Mouse (Mus musculus) monocyte, adult 2 months (primary cell): ENCODE measurements around the gene Zfp428.

Experiments
- DNase-seq, 2 experiments: peaks; one replicate each; pipeline ENCODE4 v3.0.0; 2022; ENCODE audit warnings: low spot score in 2 of 2, low read depth in 1 of 2

Zfp428 gene

DNA sequence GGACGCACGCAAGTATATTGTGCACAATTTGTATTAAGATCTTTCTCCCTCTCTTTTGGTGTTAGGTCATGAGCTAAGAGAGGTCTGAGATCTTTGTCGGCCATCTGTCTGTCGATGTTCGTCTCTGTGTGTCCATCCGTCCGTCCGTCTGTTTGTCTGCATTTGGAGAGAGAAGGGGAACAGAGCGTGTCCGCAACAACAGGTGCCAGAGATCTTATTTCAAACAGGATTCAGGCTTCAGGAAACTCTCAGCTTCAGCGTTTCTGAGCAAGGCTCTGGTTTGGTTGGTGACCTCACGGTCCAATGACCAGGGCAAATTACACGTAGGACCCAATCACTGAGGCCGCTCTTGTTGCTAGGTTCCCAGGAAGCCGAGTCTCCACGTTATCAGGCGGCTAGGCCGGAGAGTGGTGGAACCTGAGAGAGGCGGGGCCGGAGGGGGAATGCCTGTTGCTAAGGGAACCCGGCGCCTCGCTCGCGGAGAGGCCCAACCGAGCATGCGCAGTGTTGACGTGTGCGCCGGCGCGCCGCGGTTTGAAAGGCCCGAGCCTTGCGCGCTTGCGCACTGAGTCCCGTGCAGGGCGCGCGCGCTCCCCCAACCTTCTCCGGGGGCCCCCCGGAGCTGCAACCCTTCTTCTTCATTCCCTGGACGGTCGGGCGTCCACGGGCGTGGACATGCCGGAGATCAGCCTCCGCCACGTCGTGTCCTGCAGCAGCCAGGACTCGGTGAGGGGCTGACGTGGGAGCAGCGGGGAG lies 40.0 kb downstream of the Zfp428 start:
- DNase-seq, result peak; percentile 96 to 97

DNA sequence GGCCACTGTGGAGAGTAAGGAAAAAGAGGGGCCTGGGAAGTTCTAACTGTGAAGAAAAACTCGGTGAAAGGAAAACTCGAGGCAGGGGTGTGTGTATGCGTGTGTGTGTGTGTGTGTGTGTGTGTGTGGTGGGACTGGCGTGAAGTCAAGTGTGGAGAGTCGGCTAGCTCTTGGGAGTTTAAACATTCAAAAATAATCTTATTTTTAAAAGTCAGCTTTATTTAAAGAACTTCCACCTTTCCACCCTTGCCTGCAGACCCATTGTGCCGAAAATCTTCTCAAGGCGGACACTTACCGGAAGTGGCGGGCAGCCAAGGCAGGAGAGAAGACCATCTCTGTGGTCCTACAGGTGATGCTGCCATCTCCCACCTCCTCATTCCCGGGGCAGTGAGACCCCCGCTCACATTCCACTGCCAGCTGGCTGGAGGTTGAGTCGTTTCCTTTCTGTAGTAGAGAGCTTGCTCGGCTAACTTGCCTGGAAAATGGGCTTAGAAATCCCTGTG lies 40.8 kb downstream of the Zfp428 start:
- DNase-seq, result no peak

DNA sequence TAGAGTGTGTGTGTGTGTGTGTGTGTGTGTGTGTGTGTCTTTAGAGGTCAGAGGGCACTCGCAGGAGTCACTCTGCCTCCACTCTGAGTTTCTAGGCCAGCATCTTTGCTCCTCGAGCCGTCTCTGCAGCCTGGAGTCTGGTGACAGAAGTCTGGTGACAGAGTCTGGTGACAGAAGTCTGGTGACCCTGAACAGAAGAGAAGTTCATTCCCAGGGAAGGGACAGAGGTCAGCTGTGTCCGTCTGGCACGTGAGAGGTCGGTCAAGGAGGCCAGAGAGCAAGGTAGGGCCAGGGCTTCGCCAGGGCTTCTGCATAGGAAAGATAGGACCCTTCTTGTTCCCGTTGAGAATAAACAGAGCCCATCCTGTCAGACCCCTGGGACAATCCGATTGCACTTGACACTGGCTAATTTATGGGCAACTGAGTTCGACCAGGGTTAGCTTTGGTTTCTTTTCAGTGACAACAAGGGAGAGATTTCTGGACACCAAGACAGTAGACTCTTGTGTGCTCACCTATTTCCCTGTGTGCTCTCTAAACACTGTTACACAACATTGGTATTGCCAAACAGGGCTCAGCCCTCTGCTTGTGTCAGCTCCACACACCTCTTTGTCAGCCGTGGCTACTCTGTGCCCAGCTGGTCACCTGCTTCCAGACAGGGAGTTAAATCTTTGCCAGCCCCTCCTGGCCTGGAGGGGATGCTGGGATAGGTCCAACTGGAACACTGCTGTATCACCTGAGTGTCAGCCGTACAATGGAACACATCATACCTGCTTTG lies 45.4 kb downstream of the Zfp428 start:
- DNase-seq, result no peak

DNA sequence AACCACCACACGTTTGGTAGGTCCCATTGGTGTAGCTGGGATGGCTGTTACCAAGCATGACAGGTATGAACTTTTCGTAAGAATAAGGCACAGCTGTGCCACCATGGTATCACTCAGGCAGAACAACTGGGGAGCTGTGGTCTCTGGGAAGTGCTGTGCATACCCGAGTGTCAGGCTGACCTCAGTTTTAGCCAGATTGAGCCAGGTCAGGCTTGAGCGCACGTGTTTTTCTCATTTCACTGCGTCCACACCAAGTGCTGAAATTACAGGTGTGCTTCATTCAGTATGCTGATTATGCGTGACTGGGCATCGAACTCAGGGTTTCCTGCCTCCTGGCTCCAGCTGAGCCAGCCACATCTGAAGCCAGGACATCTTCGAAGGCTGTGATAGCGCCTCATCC lies 49.0 kb downstream of the Zfp428 start:
- no peak for DNase-seq

DNA sequence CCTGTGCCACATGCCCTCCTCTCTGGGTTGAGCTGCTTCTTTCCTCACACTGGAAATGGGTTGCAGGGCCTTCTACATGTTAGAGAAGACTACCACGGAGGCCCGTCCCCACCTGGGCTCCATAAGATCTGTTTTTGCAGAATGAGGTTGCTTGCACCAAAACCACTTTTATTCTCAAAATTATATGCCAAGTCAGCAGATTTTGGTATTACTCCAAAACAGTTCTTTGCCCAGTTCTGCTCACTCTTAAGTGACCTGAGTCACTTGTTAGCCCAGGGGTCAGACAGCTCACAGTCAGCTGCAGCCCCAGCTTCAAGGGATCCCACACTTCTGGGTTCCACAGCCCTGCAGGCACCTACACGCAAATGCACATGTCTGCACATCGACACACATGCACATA lies 54.6 kb downstream of the Zfp428 start:
- DNase-seq, result no peak

DNA sequence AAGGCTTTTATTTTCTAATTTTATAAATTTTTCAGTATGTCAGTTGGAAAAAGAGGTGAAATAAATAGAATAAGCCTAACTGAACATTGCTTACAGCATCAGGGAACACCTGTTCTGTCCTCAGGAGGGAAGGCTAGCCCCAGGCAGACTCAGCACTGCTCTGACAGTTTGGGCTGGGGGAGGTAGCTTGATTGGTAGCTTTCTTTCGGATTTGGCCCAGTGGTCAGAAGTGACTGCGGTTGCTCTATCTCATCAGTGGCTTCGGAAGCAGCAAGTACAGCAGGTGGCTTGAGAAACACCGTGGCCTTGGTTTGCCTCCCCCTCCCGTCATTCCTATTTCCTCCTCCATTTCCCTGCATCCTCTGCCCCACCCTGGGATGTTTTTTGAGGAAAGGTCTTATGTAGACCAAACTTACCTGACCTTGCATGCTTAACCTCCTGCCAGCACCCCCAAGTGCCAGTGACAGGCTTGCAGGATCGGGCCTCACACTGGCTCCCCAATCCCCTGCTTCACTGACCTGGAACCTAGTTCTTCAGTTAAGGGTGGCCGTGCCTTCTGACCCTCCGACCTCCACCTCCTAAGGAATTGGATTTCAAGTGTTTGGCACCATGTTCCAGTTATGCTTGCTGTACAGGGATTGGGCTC lies 56.5 kb downstream of the Zfp428 start:
- DNase-seq, result no peak

DNA sequence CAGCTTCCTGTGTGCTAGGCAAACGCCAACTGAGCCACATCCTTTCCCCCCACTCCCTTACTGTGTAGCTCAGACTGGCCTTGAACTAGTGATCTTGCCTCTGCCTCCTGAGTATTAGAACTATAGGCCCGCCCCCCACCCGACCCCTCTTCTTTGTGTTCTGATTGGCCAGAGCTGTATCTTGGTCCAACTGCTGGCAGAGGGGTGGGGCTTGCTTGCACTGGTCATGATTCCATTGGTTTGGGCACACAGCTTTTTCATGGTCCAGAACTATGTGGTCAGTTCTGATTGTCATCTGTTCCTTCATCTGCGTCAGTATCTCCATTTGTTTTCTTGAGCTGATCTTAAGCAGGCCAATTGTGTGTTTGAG lies 57.0 kb downstream of the Zfp428 start:
- no peak for DNase-seq

DNA sequence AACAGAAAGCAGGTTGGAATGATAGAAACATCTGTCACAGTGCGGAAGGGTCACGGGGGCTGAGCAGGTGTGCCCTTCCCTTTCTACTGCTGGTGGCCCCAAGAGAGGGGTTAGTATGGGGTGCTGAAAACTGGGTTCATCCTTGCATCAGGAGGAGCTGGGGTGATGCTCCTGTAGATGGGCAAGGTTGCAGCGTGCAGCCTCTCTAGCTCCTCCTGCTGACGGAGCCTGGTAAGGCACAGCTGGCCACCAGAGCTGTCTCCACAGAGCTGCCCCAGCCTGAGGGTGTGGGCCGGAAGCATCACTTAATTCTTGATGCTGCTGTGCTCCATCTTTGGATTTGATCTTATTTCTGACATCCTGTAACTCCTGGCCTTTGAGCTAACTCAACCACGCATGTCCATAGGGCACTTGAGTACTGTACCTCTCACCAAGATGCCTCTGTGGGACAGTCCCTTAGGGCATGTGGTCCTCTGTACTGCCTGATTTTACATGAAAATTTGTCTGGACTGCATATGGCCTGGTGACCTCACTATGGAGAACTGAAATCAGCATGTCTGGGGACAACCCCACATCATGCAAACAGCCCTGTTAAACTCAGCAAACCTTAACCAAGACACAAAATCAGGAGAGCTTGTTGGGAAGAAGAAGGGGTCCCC lies 57.9 kb downstream of the Zfp428 start:
- DNase-seq, result peak; percentile 28 to 63
